Mouse (Mus musculus) retina, postnatal 1 day (tissue): ENCODE results near the gene Ptprd.
"Not testable (repeated sequence)": the region's sequence is repeated elsewhere in the genome, so short reads cannot be mapped to it uniquely, and the experiment has no call there.

ENCODE experiments used
- DNase-seq: peaks from one replicate; pipeline ENCODE4 v3.0.0-alpha.2; 2012

Gene Ptprd

DNA sequence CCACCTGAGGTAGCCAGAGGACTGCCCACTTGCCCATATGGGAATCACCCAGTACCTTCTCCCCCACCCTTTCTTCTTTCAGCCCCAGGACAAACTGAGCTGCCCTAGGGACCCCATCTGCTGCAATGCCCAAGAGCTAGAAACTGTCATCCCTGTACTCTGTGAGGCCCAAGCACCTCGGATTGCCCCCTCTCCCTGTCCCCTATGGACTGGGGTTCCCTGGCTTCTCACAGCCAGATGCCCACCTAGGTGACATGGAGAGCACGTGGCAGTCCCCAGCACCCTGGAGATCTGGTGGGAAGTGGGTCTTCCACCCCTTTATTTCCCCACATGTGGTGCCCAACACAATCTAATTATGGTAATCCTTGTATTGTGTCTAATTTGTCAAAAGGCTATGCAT lies 331.5 kb downstream of the Ptprd start:
- DNase-seq, result peak; percentile 3

DNA sequence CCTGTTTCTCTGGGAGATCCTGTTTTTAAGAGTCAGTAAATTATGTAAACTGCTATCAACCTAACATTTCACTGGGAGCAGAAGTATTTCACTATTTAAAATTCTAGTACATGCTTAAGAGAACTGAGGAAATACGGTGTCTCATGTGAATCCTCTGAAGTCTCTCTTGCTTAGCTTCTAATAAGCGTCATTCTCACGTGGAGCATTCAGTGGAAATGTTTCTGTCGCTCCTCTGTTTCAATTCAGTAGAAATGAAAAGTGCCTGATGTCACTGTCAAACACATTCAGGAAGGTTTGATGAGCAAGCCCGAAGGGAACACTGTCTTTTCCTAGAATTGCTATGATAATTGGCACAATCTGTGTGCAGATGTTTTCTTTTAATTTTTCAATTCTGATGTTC lies 350.5 kb downstream of the Ptprd start:
- peak; percentile 8 for DNase-seq

DNA sequence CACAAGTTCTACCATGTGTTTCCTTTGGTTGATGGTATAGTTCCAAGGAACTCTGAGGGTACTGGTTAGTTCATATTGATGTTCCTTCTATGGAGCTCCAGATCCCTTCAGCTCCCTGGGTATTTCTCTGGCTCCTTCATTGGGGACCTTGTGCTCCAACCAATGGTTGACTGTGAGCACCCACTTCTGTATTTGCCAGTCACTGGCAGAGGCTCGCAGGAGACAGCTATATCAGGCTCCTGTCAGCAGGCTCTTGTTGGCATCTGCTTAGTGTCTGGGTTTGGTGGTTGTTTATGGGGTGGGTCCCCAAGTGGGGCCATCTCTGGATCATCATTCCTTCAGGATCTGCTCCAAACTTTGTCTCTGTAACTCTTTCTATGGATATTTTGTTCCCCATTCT lies 414.4 kb downstream of the Ptprd start:
- DNase-seq, result not testable (repeated sequence)

GRCm38 (mm10) chr4:77777237-77777636 lies 434.5 kb downstream of the Ptprd start:
- no peak for DNase-seq

GRCm38 (mm10) chr4:77763790-77764189 lies 448.0 kb downstream of the Ptprd start:
- no peak for DNase-seq

DNA sequence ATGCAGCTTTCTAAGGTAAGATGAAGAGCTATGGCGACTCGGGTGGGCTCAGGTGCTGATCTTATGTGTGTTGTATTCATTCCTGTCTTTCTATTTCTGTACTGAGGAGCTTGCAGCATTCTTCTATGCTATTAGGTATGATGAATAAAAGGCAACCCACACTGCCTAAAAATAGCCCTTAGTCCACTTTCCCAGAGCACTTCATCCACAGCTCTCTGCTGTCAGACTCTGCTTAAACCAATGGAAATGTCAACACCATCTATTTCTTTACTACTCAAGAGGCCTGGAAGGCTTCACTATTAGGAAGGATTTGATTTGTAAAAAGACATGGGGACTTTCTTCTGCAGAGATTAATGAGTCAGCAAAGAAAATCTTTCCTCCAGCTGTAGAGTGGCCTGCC lies 468.4 kb downstream of the Ptprd start:
- peak; percentile 1 for DNase-seq

DNA sequence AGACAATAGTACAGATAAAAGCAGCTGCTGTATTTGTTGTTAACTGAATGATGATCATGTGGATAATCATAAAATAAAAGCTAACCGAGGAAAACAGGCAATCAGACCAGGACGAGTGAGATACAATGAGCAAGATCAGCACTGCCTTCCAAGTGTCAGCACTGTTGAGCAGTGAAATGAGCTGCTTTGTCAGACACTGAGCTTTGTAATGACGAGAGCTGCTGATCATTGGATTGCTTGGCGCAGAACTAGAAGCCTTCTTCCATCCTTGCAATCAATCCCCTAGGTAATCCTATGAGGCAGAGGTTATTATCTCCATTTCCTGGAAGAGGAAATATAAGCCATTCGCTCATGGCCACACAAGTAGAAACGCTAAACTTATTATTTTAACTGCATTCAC lies 489.9 kb downstream of the Ptprd start:
- DNase-seq, result peak; percentile 1

DNA sequence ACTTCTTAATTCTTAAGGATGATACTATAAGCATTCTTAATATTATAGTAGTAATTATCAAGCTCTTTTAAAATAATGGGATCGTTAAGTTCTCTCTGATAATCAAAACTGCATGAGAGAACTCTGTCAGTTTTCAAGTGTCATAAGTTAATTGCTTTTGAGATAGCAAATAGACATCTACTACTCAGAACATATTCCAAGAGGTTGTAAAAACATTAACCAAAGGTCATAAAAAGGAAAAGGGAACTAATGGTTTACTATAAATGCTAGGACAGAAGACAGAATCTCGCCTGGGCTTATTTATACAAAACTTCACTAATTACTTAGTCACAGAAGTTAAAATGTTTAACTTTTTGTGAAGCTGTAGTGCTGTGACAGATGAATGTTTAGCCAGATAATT lies 494.0 kb downstream of the Ptprd start:
- no peak for DNase-seq

DNA sequence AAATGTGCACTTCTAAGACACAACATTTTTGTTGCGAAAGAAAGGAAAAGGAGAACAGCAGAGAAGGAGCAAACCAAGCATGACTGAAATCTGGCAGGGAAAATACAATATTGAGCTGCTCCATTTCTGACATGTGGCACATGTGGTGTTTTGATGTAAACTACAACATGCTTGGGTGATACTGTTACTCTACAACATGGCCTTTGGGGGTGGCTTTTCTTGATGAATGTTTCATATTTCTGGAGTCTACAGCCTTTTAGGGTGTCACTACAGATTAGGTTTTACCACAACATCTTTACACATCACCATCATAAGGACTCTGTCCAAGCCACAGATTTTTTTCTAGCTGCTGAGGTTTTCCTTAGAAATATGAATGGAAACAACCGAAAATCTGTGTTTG lies 501.5 kb downstream of the Ptprd start:
- DNase-seq, result no peak

- no peak for DNase-seq
These were observed 513.5 kb downstream of the Ptprd start for GRCm38 (mm10) chr4:77698294-77698693.

DNA sequence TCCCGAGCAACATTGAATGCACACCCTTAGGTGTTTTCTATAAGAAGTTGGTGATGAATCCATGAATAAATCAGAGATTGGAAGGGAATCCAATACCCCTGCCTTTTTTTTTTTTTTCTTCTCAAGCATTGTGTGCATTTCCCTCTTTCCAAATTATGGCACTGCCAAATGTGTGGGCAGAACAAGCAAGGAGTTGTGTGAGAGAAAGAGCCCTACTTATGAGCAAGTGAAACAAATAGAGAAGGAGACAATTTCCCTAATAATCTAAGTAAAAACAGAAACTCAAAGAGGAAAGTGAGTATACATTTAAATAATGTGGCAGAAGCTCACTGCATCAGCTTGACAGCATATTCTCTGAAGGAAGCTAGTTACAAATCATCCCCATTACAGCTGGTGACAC lies 536.0 kb downstream of the Ptprd start:
- no peak for DNase-seq

DNA sequence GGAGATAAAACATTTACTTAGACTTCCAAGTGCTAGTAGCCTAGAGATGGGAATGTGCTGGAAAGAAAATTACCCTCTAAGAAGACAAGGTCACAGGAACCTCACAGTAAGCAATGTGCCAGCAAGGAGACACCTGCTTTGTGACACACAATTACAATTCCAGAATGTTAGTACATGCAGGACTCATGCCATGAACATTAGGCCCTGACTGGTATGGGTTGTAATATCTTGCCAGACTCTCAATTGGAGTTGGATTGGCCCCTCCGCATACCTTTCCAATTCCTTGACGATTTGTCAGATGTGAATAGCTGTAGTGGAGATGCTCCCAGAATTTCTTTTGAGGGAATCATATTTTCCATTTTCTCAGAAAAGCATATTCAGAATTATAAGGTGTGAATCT lies 547.0 kb downstream of the Ptprd start:
- no peak for DNase-seq

- DNase-seq, result no peak
These were observed 549.5 kb downstream of the Ptprd start for GRCm38 (mm10) chr4:77662309-77662708.

DNA sequence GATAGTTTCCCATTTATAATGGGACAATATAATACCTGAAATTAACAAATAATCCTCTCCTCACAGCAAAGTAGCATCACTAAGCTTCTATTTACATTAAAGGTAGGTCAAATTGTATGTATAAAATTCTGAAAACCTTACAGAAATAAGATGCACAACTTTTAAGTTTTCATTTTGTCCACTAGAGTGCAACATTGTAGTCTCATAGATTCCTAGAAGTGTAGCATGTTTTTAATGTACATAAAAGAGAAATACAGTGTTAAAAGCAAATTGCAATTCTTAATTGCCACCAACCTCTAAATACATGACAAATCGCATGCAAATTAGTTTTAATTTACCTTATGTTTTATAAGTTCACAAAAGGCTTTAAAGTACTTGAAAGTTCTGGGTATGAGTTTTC lies 556.1 kb downstream of the Ptprd start:
- no peak for DNase-seq

GRCm38 (mm10) chr4:77649615-77650325 lies 562.0 kb downstream of the Ptprd start:
- no peak for DNase-seq

- no peak for DNase-seq
These were observed 562.9 kb downstream of the Ptprd start for GRCm38 (mm10) chr4:77648911-77649310.

- DNase-seq, result no peak
These were observed 564.2 kb downstream of the Ptprd start for GRCm38 (mm10) chr4:77647451-77648137.

- no peak for DNase-seq
These were observed 567.3 kb downstream of the Ptprd start for GRCm38 (mm10) chr4:77644435-77644834.

DNA sequence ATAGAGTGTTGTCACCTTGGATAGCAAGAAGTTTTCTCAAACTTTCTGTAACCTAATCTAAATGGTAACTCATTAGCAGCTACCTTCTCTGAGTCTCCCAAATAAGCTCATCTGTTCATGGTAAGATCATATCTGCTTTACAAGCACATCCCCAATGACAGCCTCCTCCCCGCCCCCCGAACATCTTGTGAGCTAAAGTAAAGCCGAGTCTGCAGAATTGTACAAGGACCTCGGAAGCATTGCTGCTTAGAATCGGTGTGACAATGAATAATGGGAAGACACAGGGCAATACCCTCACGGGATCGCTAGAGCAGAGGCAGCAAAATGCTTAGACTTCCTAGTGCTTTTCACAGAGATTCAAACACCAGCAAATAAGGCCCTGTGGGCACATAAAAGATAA lies 571.7 kb downstream of the Ptprd start:
- DNase-seq, result peak; percentile 4

GRCm38 (mm10) chr4:77613129-77613528 lies 598.6 kb downstream of the Ptprd start:
- no peak for DNase-seq

GRCm38 (mm10) chr4:77586624-77587023 lies 625.1 kb downstream of the Ptprd start:
- DNase-seq, result no peak

DNA sequence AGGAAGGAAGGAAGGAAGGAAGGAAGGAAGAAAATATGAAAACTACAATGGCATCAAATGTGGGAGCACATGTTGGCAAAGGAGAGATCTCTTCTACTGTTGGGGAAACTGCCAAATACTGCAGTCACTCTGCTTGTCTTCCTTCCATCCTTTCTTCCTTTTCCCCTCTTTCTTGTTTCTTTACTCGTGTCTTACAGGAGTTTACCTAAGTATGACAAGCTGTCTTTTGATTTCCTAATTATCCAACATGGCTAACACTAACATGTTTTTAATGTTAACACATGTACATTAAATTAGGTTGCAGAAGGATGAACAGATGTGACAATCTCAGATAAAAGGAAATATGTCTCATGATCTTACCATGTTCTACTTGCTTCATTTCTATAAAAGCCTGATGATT lies 625.5 kb downstream of the Ptprd start:
- no peak for DNase-seq

DNA sequence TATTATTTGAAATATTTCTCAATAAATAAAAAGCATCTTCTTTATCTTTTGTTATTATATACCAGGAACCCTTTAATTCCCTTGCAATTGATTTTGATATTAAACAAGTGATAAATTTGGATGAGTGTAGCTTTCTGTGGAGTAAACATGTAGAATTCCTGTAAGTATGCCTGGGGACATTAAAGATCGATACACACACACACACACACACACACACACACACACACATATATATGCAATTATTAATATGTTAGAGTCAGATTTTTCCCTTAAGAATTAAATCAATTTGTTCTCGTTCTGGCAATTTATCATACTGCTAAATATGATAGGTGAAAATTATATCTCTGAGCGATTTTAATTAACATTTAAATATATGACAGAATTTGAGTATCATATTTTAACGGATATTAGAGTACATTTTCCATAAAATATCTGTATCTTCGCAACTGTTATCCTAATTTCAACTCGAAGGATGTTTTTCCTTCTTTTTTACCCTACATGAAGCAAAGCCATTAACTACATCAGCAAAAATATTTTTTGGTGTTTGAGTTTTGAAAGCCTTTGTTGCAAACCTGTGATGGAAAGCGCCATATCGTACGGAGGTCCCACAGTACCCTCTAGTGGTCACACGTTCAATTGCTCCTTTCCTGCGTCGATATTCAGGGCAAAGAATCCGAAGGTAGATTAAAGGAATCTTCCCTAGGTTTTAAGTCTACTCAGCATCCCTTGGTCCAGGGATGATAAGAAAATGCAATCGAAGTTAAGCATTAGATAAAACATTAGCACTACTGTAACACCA lies 653.2 kb downstream of the Ptprd start:
- DNase-seq, result peak; percentile 71

DNA sequence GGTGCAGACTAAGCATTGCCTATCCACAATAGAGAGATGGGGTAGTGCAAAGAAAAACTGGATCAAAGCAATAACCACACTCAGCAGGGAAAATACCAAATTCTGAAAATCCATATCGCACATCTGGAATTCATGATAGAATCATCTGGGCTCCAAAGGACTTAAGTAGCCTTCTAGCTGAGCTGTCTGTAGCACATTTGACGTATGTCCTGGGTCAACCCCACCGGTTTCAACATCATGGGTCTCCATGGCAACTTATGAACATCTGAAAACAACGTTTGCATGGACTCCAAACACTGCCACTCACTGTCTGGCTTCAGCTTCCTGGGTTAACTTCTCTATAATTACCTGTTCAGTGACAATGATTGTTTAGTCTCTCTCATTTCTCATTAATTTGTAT lies 655.9 kb downstream of the Ptprd start:
- no peak for DNase-seq
